Mouse (Mus musculus): ENCODE measurements around the gene Ccnd1.

GRCm38 (mm10) chr7:144979814-144980213, 40.1 kb upstream of the Ccnd1 start:
- TF ChIP-seq GATA1 (IDR thresholded peaks at IDR 0.05; ENCODE audit: borderline replicate concordance, low read length) (no peak), FLI1 (IDR thresholded peaks at IDR 0.05; ENCODE audit: low read length) (no peak)

Data from megakaryocyte, embryonic 14.5 days (primary cell).